Mouse (Mus musculus) natural killer cell, adult 2 months (primary cell): ENCODE measurements around the gene Trove2.

Source experiments
- DNase-seq, 2 experiments: peaks; one replicate each; pipeline ENCODE4 v3.0.0; 2022; ENCODE audit warnings: low spot score in 2 of 2

Trove2 gene

DNA sequence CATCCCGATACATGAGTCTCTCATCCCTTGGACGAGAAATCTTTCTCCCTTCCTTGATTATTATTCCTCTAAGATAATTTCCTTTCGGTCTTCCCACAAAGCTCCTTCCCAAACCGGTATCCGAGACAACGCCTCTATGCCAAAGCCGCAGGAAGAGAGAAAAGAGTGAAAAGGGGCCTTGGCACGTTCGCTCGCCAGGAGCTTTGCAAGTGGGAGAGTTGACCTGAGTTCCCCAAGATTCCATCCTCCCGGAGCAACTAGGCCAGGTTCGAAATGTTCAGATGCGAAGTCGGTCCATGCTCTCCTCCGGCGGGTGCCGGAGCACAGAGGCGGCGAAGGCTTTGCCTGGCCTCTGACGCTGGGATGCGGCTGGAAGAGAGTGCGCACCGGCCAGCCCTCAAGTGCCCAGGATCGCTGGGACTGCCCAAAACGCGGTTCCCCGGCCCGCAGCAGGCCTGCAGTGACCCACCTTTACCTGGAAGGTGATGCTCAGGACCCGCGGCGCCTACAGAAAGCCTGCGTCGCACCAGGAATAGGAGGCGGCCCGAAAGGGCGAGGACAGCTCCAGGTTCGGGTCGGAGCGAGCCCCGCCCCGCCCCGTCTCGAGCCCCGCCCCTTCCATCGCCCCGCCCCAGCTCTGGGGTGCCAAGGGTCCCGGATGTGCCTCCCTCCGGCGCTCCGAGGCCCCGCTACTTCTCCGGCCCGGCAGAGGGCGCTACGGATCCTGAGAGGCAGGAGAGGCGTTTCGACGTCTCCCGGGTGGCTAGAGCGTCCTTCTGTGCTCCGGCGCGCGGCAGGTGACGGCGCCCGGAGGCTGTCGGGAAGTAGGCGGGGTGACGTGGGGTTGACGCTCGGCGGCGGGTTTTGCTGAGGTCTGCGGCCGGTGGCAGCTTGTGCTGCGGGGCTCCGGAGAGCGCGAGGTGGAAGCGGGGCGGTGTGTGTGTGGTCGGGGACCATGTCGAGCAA is at the start of gene Trove2, which contains the start of gene Uchl5:
TSS of gene Trove2 (minus strand) at position 623 of the 966 bp plus-strand sequence.
TSS of gene Uchl5 (plus strand) at position 827 of the 966 bp plus-strand sequence.
- peak; percentile 96 to 98 for DNase-seq

DNA sequence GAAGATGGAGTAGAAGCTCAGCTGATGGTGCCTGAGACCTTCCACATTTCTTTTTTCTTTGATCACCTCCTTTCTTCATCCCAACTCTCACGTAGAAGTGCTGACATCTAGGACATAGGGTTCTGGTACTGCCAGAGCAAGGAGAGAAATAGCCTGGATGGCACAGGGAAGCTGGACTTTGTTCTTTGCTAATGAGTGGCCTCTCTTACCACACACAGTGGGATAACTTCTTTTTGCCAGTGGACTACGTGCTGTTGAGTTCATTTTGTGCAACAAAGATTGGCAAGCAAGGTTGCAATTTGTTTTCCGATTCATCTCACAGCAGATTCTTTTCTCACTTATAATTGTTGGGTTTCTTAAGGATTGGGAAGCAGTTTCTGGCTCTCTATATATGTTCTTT is 45.8 kb upstream of the Trove2 start:
- no peak for DNase-seq

DNA sequence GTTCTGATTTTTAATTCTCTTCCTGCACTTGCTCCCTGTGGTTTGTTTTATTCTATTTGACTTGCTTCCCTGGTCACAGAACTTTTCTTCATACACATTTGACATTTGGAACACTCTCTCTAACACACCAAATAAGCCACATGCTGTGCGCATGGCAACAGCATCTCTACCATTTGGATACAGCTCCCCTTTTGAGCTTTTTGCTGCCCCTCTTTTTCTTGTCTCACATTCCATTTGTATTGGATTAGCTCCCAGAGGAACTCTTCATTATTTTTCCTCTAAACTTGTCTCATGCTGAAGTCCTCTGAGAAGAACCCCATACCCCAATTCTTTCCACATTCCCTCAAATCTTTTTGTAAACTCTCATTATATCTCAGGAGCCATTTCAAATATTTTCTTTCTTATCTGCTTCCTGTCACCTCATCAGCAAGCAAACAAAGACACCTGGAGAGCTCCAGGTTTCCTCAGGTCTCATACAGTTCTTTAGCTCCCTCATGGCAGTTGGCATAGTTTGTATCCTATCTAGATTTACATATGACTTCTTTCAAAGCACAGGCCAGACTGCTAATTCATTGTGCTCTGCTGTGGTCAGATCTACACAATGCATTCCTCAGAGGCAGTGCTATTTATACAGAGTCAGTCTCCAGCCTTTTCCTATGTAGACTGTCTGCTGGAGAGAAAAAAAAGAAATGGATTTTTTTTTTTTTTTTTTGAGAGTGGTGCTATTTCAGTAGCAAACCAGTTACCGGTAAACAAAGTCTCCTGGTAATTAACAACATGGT is 43.4 kb upstream of the Trove2 start:
- no peak for DNase-seq

DNA sequence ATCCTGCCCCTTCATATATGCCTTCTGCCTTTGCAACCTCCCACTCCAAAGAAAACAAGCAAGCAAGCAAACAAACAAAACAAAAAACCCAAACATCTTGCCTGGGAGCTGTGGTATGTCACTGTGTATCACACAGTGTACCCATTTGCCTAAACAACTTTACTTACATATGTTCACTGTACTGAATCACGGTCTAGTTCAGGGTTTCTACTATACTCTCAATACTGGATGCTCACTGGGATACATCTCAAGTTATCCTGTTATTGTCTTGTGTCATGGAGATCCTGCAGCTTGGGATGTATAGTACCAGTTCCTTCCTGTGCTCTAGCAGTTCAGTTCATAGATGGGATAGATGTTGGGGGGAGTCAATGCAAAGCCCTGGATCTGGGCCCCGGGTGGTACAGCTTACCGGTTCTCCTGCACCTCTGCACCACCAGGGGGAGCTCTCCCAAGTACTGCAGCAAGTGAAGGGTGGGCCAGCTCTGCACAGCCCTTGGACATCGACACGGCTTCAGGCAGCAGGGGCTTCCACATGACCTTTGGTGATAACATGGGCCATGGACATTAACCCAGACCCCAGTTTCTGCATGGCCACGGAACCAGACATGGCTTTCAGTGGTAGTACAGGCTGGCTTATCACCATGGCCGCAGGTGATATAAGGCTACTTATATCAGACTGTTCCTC is 37.0 kb upstream of the Trove2 start:
- DNase-seq = peak; percentile 73 to 81

DNA sequence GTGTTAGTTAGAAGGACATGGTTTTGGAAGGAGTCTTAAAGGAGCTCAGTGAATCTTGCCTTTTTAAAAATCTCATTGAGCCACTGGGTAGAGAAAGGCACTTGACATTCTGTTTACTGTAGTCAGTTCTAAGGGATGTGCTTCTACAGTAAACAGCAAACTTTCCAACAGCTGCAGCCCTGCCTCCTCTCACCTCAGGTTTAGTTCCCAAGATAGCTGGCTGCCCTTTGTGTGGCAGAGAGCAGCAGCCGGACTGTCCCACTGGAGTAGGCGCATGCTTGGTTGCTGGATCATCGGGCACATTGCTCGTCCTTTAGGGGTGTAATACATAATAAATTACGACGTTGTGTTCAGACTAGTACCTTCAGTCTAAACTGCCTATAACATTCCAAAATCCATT is 32.2 kb upstream of the Trove2 start:
- DNase-seq = no peak

DNA sequence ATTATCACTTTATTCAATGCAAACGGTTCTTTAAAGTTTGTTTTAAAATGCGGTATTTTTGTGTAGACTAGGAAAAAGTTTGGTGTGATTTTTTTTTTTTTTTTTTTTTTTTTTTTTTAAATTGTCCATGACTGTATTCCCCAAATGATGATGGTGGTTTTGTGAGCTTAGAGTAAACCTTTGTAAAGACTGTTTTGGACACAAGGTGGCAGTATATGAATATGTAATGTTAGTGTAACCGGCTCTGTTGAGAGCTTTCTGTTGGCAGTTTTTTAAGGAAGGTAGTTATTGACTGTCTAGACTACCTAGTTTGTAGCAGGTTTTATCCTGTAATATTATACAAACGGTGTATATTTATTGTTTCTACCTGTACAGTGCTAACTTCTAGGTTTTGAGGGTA is 26.7 kb upstream of the Trove2 start:
- DNase-seq = peak; percentile 2 to 31

DNA sequence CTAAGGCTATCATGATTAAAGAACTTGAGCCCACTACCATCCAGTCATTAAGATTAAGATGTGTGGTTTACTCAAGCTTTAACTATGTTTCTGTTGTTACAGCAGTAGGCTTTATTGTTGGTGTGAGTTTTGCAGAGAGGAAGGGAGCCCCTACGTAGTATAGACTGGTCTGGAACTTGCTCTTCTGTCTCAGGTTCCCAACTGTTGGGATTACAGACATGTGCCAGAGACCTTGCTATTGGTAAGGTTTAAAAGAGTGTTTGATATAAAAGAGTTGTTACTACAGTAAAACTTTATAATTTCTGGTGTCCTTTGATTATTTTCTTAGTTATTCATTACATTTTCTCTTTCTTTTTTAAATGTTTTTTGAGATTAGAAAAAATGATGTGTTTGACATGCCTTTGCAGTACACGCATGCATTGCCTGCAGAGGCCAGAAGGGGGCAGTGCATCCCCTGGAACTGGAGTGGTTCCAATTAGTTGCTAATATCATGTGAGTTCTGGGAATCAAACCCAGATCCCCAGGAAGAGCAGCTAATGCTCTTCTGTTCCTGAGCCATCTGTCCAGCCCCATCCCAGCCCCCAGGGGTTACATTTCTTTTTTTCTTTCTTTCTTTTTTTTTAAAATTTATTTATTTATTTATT is 11.8 kb upstream of the Trove2 start:
- peak; percentile 43 to 60 for DNase-seq

DNA sequence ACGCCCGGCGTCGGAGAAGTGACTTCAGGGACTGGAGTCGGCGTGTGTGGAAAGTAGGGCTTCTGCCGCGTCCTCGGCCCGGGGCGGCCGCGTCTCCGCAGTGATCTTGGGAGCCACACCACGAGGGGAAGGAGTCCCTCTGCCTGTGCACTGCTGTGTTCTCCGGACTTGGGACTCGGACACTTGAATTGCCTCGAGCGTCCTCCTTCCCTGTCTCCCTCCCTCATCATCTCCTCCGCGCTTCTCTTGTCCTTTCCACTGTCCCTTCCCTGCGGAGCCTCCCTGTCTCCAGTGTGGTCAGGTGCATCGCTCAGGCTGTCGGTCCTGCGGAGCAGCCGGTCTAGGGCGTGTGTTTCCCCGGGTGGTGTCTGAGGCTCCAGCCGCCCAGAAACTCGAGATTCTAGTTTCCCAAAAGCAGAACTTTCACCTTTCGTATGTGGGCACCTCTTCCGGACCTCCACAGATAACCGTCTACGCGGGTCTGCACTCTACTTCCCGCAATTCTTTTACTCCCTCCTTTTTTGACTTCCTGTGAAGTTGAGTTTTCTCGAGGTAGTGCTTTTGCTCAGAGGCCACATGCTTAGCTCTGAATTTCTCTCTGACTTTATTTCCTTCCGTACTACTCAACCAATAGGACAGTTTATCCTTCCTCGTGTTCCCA is 820 bp upstream of the Trove2 start:
- DNase-seq = no peak

DNA sequence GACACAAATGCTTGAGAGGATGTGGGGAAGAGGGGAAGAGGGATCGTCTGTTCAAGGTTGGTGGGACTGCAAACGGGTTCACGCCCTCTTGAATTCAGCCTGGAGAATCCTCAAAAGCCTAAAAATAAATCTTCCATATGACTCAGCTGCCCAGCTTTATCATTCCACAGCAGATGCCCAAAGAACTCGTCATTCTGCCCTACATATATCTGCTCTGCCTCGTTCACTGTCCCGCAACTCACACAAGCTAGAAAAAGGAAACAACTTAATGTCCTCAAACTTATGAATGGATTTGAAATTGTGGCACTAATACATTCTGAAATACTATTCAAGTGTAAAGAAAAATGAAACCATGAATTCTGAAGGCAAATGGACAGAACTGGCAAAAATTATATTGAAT is 3.0 kb downstream of the Trove2 start:
- no peak for DNase-seq

DNA sequence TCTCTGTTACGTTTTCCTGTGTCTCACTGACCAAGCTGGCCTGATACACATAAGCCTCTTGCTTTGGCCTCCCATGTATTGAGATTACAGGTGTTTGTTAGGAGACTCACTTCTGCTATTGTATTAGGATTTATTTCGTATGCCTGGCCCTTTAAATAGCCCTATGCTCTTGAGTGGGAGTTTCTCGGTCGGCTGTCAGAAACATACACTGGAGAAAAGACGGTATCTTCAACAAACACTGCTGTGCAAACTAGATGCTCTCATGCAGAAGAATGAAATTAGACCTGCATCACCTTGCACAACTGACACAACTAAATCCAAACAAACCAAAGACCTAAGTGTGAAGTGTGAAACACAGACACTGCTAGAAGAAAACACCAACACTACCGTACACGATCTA is 3.8 kb downstream of the Trove2 start:
- no peak for DNase-seq

DNA sequence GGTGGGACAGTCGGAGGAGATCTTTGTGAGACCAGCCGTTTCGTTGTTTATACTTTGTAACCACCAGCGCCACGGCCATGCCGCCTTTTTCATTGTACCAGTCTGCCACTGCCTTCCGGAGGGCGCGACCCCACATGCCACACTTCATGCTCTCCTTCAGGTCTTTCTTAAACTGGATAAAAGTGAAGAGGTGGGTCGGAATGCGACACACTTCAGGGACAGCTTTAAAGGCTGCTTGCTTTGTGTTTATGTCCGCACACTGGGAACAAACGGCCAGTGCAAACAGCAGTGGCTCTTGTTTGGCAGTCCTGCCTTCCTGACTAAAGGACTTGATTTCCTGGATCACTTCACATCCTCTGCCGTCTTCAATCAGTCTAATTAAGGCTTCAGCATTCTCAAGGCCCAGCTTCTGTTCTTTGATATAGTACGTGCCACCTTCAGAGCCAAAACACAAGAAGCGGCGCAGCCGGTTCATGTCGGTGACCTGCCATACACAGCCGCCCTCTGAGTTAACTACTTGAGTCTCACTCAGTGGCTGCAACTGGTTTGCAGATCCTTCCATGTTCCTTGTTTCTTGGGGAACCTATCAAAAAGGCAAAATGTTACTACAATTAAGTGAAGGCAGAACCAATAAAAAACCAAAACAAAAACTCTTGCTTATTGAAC is 6.3 kb downstream of the Trove2 start:
- no peak for DNase-seq

DNA sequence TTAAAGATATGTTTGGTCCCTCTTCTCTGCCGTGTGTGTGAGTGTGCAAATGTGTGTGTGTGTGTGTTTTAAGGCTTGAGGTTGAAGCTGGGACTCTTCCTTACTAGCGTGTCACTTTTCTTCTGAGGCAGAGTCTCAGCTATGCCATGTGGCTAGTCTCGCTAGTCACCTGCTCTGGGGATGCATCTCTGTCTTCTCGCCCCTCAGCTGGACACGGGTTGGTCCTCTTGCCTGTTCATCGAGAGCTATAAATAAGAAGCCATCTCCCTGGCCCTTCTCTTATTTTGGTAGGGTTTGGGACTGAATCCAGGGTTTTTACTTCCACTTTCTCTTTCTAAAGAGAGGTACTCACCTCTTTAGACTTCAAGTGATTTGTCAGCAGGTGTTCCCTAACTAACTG is 10.6 kb downstream of the Trove2 start:
- DNase-seq = no peak

DNA sequence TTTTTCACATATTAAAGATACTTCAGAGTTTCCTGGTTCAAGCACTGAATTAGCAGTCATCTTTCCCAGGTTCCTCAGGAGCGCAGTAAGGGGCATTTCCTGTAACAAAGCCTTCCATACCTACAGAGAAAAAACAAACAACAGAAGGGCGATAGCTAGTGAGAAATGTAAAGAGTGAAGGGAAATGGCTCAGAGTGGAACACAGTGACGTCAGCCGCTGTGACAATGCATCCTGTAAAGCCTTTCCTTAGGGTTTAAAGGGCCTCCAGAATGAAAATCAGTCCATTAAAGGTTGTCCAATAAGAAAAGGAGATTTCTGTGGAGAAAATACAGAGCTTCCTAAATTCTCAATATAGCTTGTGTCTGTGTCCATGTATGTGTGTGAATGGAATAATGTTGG is 11.1 kb downstream of the Trove2 start:
- no peak for DNase-seq

DNA sequence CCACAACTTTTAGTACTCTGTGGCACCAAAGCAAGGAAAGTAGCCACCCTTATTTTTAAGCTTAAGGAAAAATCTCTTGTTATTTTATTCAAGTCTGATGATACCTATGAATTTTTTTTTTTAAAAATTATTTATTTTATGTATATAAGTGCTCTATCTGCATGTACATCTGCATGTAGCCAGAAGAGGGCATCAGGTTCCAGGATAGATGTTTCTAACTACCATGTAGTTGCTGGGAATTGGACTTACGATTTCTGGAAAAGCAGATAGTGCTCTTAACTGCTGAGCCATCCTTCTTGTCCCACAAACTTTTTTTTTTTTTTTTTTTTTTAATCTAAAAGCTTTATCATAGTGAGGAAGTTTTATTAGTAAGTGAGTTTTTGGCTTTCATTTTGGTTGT is 12.4 kb downstream of the Trove2 start:
- DNase-seq = no peak

DNA sequence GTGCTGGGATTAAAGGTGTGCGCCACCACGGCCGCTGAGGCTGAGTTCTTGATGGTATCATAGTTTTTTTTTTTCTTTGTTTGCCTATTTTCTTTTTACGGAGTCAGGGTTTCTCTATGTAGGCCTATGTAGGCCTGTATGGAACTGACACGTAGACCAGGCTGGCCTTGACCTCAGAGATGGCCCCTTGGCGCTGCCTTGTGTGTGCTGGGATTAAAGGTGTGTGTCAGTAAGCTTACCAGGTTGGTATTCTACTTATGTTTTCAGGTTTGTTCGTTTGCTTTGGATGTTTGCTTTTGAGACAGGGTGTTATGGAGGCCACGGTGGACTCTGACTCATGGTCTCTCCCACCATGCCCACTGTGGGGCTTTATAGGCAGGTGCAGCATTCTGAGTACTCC is 14.7 kb downstream of the Trove2 start:
- no peak for DNase-seq

DNA sequence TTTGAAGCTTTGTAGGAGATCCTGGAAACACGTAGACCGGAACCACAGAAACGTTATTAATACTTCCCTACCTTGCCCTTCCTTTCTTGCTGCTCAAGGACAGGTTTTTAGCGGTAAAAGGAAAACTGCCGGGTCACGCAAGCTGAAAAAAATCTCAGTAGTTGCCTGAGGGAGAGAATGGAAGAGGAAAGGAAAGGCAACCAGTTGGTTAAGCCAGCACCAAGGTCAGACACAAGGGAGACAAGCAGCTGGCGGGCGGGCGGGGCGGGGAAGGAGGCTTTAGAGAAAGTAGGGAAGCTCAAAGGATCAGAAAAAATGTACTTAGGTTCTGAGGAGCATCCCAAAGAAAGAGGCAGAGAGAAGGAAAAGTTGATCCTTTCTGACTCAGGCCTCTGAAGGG is 31.0 kb downstream of the Trove2 start:
- DNase-seq = no peak

DNA sequence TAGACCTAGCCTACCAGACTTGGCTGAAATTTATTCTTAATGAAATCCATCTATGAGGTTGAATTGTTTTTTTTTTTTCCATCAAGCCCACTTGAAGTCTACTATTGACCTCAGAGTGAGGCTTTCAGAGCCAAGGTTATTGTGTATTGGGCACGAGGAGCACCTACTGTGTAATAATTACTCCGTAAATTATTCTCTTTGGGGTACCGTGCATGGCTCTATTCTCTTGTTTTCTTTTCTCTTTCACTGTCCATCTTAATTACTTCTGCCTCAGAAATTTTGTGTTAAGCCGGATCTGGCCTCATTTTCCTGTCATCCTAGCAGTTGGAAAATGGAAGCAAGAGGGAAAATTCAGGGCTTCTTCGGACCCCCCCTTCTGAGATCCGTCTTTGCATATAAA is 34.7 kb downstream of the Trove2 start:
- DNase-seq = no peak

DNA sequence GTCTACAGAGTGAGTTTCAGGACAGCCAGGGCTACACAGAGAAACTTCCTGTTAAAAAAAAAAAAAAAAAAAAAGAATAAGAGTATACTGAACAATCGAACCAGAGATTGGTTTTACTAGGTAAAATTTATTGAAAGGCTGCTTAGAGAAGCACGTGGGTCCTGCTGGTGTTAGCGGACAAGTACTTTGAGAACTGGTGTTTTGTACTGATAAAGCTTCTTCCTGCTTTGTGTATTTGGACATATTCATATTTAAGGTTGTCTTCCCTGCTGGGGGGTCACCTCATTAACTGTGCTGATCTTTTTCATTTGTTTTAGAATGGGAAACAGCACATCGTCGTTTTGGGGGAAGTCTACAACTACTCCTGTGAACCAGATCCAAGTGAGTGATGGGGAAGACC is 35.5 kb downstream of the Trove2 start:
- DNase-seq = no peak

DNA sequence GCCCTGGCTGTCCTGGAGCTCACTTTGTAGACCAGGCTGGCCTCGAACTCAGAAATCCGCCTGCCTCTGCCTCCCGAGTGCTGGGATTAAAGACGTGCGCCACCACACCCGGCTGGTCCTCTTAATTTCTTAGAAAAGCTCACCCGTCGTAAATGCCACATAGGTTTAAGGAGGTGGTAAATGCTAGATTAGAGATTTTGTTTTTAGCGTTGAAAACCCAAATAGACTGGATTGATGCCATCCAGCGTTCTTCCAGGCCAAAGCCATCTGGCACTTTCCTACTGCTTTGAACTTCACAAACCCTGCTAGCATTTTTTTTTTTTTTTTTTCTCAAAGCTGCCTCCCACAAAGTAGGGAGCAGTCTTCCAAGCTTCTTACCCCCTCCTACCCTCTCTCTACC is 36.3 kb downstream of the Trove2 start:
- no peak for DNase-seq
